Mouse (Mus musculus): ENCODE measurements at regions not wholly inside any gene's neighbourhood (a gene's known extent, or its start where the extent isn't known, plus 50 kb on each side); places are given as distances from the start of the nearest gene placed in this dataset.

DNA sequence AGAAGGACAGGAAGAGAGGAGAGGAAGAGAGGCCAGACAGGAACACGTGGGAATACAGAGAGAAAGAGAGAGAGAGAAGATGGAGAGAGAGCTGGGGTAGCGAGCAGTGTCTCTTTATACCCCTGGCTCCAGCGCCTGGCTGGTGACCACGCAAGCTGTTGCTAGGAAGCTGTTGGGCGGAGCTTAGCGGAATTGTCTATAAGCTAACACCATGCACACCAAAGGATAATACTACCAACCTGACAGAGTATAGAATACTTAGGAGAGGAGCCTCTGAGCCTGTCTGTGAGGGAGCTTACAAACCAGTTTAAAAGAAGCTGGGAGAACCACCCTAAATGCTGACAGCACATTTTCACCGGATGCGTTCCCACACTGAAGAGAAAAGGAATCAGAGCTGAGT, 100.2 kb upstream of the Kctd3 start:
- no peak for TF ChIP-seq CTCF (IDR thresholded peaks at IDR 0.05; ENCODE audit: control insufficient read depth, insufficient read depth, insufficient replicate concordance, low read depth, low read length)
- no peak for TF ChIP-seq POLR2A (IDR thresholded peaks at IDR 0.05; ENCODE audit: control insufficient read depth, low read depth, low read length)

Data from testis, adult 2 months (tissue).